Mouse (Mus musculus) ES-E14 (cell line): Measurements from ENCODE around the gene Ago4. TPM values are rescaled to one million over a fixed set of nuclear protein-coding genes. Genes with fewer than 3 reads are reported as not detected.

Experiments
- DNase-seq: peaks from one replicate; pipeline ENCODE4 v3.0.0-alpha.2; 2013; ENCODE audit warnings: low read depth, low spot score
- H3K27ac ChIP-seq: 2 replicates; pipeline ENCODE4 v1.5.1; 2012; ENCODE audit warnings: low read depth, mild to moderate bottlenecking, low read length, moderate library complexity, mixed read lengths; ENCODE audit not compliant: poor library complexity, insufficient read depth, severe bottlenecking
- H3K36me3 ChIP-seq: 2 replicates; pipeline ENCODE4 v1.6.1; 2012; ENCODE audit warnings: mild to moderate bottlenecking, low read length, moderate library complexity, mixed read lengths; ENCODE audit not compliant: control insufficient read depth, poor library complexity, insufficient read depth, severe bottlenecking
- H3K4me1 ChIP-seq, 2 experiments: fragments of 150-350 bp in 1 of 2; sonication (generic) in 1 of 2; 2 replicates each; pipeline ENCODE4 v1.6.1; 2012; ENCODE audit warnings: low read length in 2 of 2, mild to moderate bottlenecking in 1 of 2, mixed read lengths in 1 of 2; ENCODE audit not compliant: control insufficient read depth in 2 of 2, insufficient read depth in 2 of 2, poor library complexity in 1 of 2
- H3K4me3 ChIP-seq, 2 experiments: fragments of 150-350 bp in 1 of 2; sonication (generic) in 1 of 2; 2 replicates each; pipeline ENCODE4 v1.5.1; 2012; ENCODE audit warnings: low read length in 2 of 2, low read depth in 1 of 2, mild to moderate bottlenecking in 1 of 2, mixed read lengths in 1 of 2; ENCODE audit not compliant: insufficient read depth in 1 of 2, poor library complexity in 1 of 2, severe bottlenecking in 1 of 2
- H3K9ac ChIP-seq: 2 replicates; pipeline ENCODE4 v1.6.1; 2012; ENCODE audit warnings: low read depth, mild to moderate bottlenecking, low read length, mixed read lengths; ENCODE audit not compliant: poor library complexity, insufficient read depth, severe bottlenecking
- H3K9me3 ChIP-seq: fragments of 150-350 bp; sonication (generic); 2 replicates; pipeline ENCODE4 v1.6.1; 2012; ENCODE audit warnings: low read depth, mild to moderate bottlenecking, low read length; ENCODE audit not compliant: control insufficient read depth, insufficient read depth
- CHD2 ChIP-seq: IDR thresholded peaks from 2 replicates; pipeline ENCODE4 v1.6.1; 2014; ENCODE audit warnings: mild to moderate bottlenecking, low read depth, low read length, inconsistent platforms
- HCFC1 ChIP-seq: IDR thresholded peaks from 2 replicates; pipeline ENCODE4 v1.6.1; 2012; ENCODE audit warnings: low read length, inconsistent platforms, borderline replicate concordance; ENCODE audit not compliant: insufficient read depth
- MAFK ChIP-seq: IDR thresholded peaks from 2 replicates; pipeline ENCODE4 v1.6.1; 2014; ENCODE audit warnings: mild to moderate bottlenecking, low read depth, low read length, inconsistent platforms; ENCODE audit not compliant: insufficient read depth
- ZC3H11A ChIP-seq: IDR thresholded peaks from 2 replicates; pipeline ENCODE4 v1.6.1; 2012; ENCODE audit warnings: low read depth, mild to moderate bottlenecking, inconsistent platforms, low read length, borderline replicate concordance
- ZNF384 ChIP-seq: IDR thresholded peaks from 2 replicates; pipeline ENCODE4 v1.6.1; 2012; ENCODE audit warnings: low read depth, low read length, inconsistent platforms
- in situ Hi-C, 2 experiments: fragments of 600-800 bp; cut with MboI; formaldehyde crosslinking; loops; one replicate each; pipeline ENCODE4 v1.15.1; 2025; ENCODE audit warnings: low sequenced_read_pairs in 2 of 2, inconsistent platforms in 1 of 2; ENCODE audit not compliant: unreplicated experiment in 2 of 2
- total RNA-seq: library from RNA; depleted of rRNA; stranded (reverse); fragments of 300-350 nt; gene quantifications from 2 replicates; pipeline ENCODE4 v1.2.3, GENCODE M21; 2012

The Ago4 gene
- total RNA-seq, 1 experiment: 0.18 TPM

DNA sequence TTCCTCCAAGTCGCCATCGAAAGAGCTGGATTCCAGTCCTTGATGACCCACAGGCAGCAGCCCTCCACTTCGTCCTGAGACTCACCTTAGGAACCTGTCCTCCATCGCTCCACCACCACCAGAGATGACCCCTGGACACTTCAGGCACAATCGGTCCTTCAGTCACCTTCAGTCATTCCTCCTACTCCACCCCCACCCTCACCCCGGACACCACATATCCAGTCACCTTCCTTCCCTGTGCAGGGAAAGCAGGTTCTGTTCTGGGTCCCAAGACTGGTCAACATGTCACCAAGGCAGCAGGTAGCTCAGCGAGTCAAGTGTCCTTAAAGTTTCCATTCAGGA, 428 bp upstream of the Ago4 start:
- no peaks in the 10 kb centered on the region for H3K9me3 ChIP-seq
- no peak for DNase-seq
- TF ChIP-seq ZNF384: no peak
- no peak for TF ChIP-seq HCFC1
- no peak for TF ChIP-seq CHD2
- TF ChIP-seq MAFK: no peak
- no peak for TF ChIP-seq ZC3H11A
- in situ Hi-C loops: loop anchor here in 1 of 2 experiments (25.0 kb wide), 1 partner anchor 196 kb away; the partner anchor contains the start of gene Tekt2
- peak overlapping the region; percentile 60 for H3K9ac ChIP-seq
- H3K4me1 ChIP-seq: no peaks in the 10 kb centered on the region
- H3K36me3 ChIP-seq: no peaks in the 10 kb centered on the region
- peak overlapping the region; percentile 80 to 93 for H3K4me3 ChIP-seq
- no peak overlapping the region for H3K27ac ChIP-seq

DNA sequence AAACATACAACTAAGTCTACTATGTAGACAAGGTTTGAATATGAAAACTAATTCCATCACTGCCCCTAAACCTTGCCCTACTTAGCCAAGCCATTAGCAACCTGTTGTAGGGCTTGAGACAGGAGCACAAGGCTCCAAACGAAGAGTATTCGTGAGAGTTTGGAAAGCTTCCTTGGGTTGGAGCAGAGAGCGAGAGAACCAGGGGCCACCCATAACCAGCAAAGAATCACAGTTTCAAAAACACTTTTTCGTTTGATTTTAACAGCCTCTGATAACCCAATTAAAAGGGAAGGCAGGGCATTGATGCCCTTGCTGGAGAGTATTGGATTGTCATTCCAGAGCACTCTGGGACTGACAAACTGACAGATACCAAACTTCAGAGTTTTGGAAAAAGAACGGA, 980 bp downstream of the Ago4 start:
- Histone ChIP-seq H3K4me1 (no peaks in the 10 kb centered on the region), H3K36me3 (no peaks in the 10 kb centered on the region), H3K9me3 (no peaks in the 10 kb centered on the region), H3K4me3 (peak overlapping the region; percentile 93 to 94), H3K27ac (no peak overlapping the region), H3K9ac (no peak overlapping the region)
- in situ Hi-C loops: loop anchor here in 1 of 2 experiments (25.0 kb wide), 1 partner anchor 195 kb away; the partner anchor contains the start of gene Tekt2
- TF ChIP-seq ZNF384: no peak
- no peak for TF ChIP-seq HCFC1
- no peak for TF ChIP-seq MAFK
- no peak for TF ChIP-seq CHD2
- no peak for TF ChIP-seq ZC3H11A
- DNase-seq: no peak

DNA sequence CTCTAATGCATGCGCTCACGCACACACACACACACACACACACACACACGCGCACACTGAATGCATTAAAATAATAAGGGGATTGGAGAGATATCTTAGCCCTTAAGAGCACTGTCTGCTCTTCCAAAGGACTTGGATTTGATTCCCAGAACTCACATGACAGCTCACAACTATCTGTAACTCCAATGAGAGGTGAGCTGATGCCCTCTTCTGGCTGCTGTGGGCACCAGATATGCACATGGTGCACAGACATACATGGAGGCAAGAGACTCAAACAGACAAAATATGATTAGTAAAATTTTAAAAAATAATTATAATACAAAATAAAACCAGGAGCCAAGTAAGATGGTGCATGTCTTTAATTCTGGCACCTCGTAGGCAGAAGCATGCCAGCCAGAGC, 6.4 kb downstream of the Ago4 start:
- TF ChIP-seq ZC3H11A: no peak
- H3K9me3 ChIP-seq: no peaks in the 10 kb centered on the region
- H3K9ac ChIP-seq: no peak overlapping the region
- DNase-seq: no peak
- in situ Hi-C loops: loop anchor here in 1 of 2 experiments (25.0 kb wide), 1 partner anchor 190 kb away; the partner anchor contains the start of gene Tekt2
- no peak overlapping the region for H3K27ac ChIP-seq
- H3K4me1 ChIP-seq: no peaks in the 10 kb centered on the region
- no peak overlapping the region for H3K4me3 ChIP-seq
- H3K36me3 ChIP-seq: no peaks in the 10 kb centered on the region

DNA sequence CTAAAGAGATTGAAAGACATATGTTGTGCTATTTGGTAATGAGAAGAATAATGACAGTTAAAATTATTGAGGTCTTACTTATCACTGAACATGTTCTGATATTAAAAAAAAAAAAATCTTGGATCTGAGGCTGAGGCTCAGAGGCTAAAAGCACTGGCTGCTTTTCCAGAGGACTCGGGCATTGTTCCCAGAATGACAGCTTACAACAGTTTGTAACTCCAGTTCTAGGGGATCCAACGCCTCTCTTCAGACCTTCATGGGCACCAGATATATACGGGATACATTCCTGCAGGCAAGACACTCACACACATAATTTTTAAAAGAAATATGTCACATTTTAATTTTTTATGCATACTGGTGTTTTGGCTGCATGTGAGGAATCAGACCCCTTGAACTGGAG, 7.1 kb downstream of the Ago4 start:
- no peaks in the 10 kb centered on the region for H3K36me3 ChIP-seq
- no peak overlapping the region for H3K4me3 ChIP-seq
- H3K27ac ChIP-seq: no peak overlapping the region
- H3K4me1 ChIP-seq: no peaks in the 10 kb centered on the region
- H3K9ac ChIP-seq: no peak overlapping the region
- H3K9me3 ChIP-seq: no peaks in the 10 kb centered on the region
- TF ChIP-seq CHD2 (no peak), ZC3H11A (no peak), MAFK (no peak), HCFC1 (no peak), ZNF384 (no peak)
- in situ Hi-C loops: loop anchor here in 1 of 2 experiments (25.0 kb wide), 1 partner anchor 189 kb away; the partner anchor contains the start of gene Tekt2
- no peak for DNase-seq

DNA sequence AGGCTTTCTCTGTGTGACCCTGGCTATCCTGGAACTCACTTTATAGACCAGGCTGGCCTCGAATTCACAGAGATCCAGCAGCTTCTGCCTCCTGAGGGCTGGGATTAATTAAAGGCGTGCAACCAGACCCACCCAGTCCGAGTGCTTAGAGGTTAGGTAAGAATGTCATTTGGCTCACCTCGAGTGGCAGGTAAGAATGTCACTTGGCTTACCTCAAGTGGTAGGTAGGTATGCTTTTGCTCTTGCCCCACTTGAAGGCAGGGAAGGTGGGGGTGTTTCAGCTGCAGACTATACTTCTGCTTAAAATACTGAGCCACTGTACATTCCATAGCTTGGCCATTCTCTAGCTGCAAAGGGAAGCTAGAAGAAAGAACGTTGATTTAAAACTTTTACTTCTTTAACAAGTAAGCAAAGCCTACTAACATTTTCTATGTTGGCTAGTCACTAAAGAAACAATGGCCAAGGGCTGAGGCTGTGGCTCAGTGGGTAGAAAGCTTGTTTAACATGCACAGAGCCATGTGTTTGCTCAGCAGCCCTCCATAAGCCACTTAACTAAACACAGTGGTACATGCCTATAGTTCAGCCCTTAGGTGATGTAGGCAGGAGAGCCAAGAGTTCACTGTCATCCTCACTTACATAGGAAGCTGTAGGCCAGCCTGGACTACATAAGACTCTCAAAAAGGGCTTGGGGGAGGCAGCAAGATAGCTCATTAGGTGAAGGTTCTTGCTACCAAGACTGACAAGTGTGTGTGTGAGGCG, 20.8 kb downstream of the Ago4 start:
- H3K4me3 ChIP-seq: no peak overlapping the region
- no peak for DNase-seq
- H3K27ac ChIP-seq: no peak overlapping the region
- H3K36me3 ChIP-seq: no peaks in the 10 kb centered on the region
- no peaks in the 10 kb centered on the region for H3K9me3 ChIP-seq
- H3K4me1 ChIP-seq: no peaks in the 10 kb centered on the region
- H3K9ac ChIP-seq: no peak overlapping the region
- TF ChIP-seq ZNF384: no peak
- TF ChIP-seq ZC3H11A: no peak
- TF ChIP-seq MAFK: no peak
- TF ChIP-seq CHD2: no peak
- TF ChIP-seq HCFC1: no peak
- in situ Hi-C loops: no loop called here
